In the genomic region with DNA sequence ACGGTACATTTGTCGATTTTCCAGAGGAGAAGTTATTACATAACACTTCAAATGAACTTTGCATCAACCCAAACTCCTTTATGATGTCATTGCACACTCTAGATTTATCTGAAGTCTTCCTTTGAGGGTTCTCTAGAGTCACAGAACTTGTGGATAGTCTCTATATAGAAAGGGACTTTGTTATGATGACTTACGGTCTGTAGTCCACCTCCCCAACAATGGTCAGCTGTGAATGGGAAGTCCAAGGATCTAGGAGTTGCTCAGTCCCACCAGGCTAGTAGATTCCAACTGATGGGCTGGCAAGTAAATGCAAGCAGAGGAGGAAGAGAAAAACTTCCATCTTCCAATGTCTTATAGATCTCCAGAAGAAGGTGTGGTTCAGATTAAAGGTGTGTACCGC, we compare ENCODE assay signal across 8 mouse cellular contexts. TPM values are rescaled to one million over a fixed set of nuclear protein-coding genes. Genes with fewer than 3 reads are reported as not detected.
A peak's percentile ranks its signal among the peaks of the same experiment; 100 is the strongest.
DNase-seq lines count a peak whose midpoint lies in the region; ATAC-seq and TF ChIP-seq lines count a peak whose summit lies in the region.

No protein-coding gene starts in this region.

- WGBS in kidney, postnatal 0 days = 31% methylated on average over 4 of the region's 4 CpGs
- 34% methylated on average over 4 of the region's 4 CpGs for WGBS in embryonic facial prominence, embryonic 12.5 days
- WGBS in intestine, embryonic 14.5 days = 34% methylated on average over 4 of the region's 4 CpGs

- H3K4me2 ChIP-seq in kidney, postnatal 0 days (ENCODE audit: low read length) = peak overlapping the region; percentile 56
- H3K4me2 ChIP-seq in embryonic facial prominence, embryonic 12.5 days (replicated peaks) = peak overlapping the region; percentile 51
- H3K4me2 ChIP-seq in intestine, embryonic 14.5 days (ENCODE audit: low read length) = peak overlapping the region; percentile 64
- H3K4me2 ChIP-seq in myocyte (ENCODE audit: low read depth) = peak overlapping the region; percentile 87

- ATAC-seq in kidney, postnatal 0 days (replicated peaks; ENCODE audit: low FRiP score, low read depth) = no peak
- ATAC-seq in embryonic facial prominence, embryonic 12.5 days (ENCODE audit: insufficient number of reproducible peaks, insufficient read depth, low FRiP score, low TSS enrichment) = no peak
- ATAC-seq in intestine, embryonic 14.5 days (replicated peaks; ENCODE audit: low FRiP score, low TSS enrichment, low read depth) = 0 out of 2 replicates have a peak, but pooled peaks have one; percentile 1

- no peak overlapping the region for H3ac ChIP-seq in myocyte (ENCODE audit: control insufficient read depth, insufficient read length)

- H3K4me3 ChIP-seq in kidney, postnatal 0 days (replicated peaks; ENCODE audit: low read depth, low read length) = peak overlapping the region; percentile 33
- H3K4me3 ChIP-seq in embryonic facial prominence, embryonic 12.5 days = peak overlapping the region; percentile 87
- H3K4me3 ChIP-seq in intestine, embryonic 14.5 days (ENCODE audit: low read depth, low read length) = peak overlapping the region; percentile 96
- H3K4me3 ChIP-seq in myocyte = peak overlapping the region; percentile 80

- H3K27me3 ChIP-seq in kidney, postnatal 0 days (ENCODE audit: insufficient read depth, low read length) = no peaks in the 10 kb centered on the region
- H3K27me3 ChIP-seq in embryonic facial prominence, embryonic 12.5 days = no peaks in the 10 kb centered on the region
- no peaks in the 10 kb centered on the region for H3K27me3 ChIP-seq in intestine, embryonic 14.5 days (replicated peaks; ENCODE audit: control insufficient read depth, insufficient read depth, low read length)
- H3K27me3 ChIP-seq in myocyte (ENCODE audit: control insufficient read depth, insufficient read depth, insufficient read length) = no peaks in the 10 kb centered on the region

- DNase-seq in kidney, postnatal 0 days (ENCODE audit: low spot score) = no peak
- no peak for DNase-seq in kidney, adult 9 months
- no peak for DNase-seq in intestine, embryonic 14.5 days (ENCODE audit: low spot score)
- no peak for DNase-seq in thymus, postnatal 36 days
- DNase-seq in frontal cortex, postnatal 10 days (ENCODE audit: low spot score in 2 of 2) = no peak
- DNase-seq in retina, postnatal 1 day = no peak

- H3K36me3 ChIP-seq in kidney, postnatal 0 days (ENCODE audit: insufficient read depth, low read length) = peaks cover 13% of the 10 kb centered on the region; the same call in 1 of the 2 replicates
- peaks cover 15% of the 10 kb centered on the region for H3K36me3 ChIP-seq in embryonic facial prominence, embryonic 12.5 days
- H3K36me3 ChIP-seq in intestine, embryonic 14.5 days (ENCODE audit: control insufficient read depth, insufficient read depth, low read length) = peaks cover 22% of the 10 kb centered on the region
- H3K36me3 ChIP-seq in myocyte (ENCODE audit: control insufficient read depth, insufficient read depth) = peaks cover 18% of the 10 kb centered on the region

- no peaks in the 10 kb centered on the region for H3K9me3 ChIP-seq in kidney, postnatal 0 days (replicated peaks; ENCODE audit: low read length)
- H3K9me3 ChIP-seq in embryonic facial prominence, embryonic 12.5 days = no peaks in the 10 kb centered on the region
- H3K9me3 ChIP-seq in intestine, embryonic 14.5 days (ENCODE audit: control insufficient read depth, low read length) = no peaks in the 10 kb centered on the region

- 0 out of 2 replicates have a peak, but pooled peaks cover 5% of the 10 kb centered on the region for H3K4me1 ChIP-seq in kidney, postnatal 0 days (replicated peaks; ENCODE audit: insufficient read depth, low read length)
- H3K4me1 ChIP-seq in embryonic facial prominence, embryonic 12.5 days = peaks cover 7% of the 10 kb centered on the region; the same call in 1 of the 2 replicates
- peaks cover 7% of the 10 kb centered on the region; the same call in 1 of the 2 replicates for H3K4me1 ChIP-seq in intestine, embryonic 14.5 days (replicated peaks; ENCODE audit: control insufficient read depth, insufficient read depth, low read length)

- H3K79me2 ChIP-seq in myocyte (ENCODE audit: control insufficient read depth, insufficient read depth) = peaks cover 29% of the 10 kb centered on the region

- H3K9ac ChIP-seq in kidney, postnatal 0 days (ENCODE audit: low read depth, low read length) = no peak overlapping the region
- peak overlapping the region; percentile 38 for H3K9ac ChIP-seq in embryonic facial prominence, embryonic 12.5 days
- H3K9ac ChIP-seq in intestine, embryonic 14.5 days (ENCODE audit: low read length) = peak overlapping the region; percentile 49

- H3K27ac ChIP-seq in kidney, postnatal 0 days = 0 out of 2 replicates have a peak overlapping the region, but pooled peaks have one; percentile 31
- peak overlapping the region; percentile 79 for H3K27ac ChIP-seq in embryonic facial prominence, embryonic 12.5 days
- H3K27ac ChIP-seq in intestine, embryonic 14.5 days (ENCODE audit: low read depth) = peak overlapping the region; percentile 71

- TF ChIP-seq POLR2A in myocyte (IDR thresholded peaks at IDR 0.05; ENCODE audit: insufficient read length, low read depth) = no peak

- TF ChIP-seq CTCF in kidney, postnatal 0 days (IDR thresholded peaks at IDR 0.05; ENCODE audit: low read depth) = no peak

TF ChIP-seq in myocyte, 11 proteins besides CTCF, POLR2A, EP300 and RAD21:
- TF ChIP-seq REST (IDR thresholded peaks at IDR 0.05; ENCODE audit: insufficient read depth, insufficient read length) = no peak
- TF ChIP-seq MYOD1 (IDR thresholded peaks at IDR 0.05; ENCODE audit: control insufficient read depth in 1 of 3, insufficient read length in 2 of 3, low read depth in 2 of 3) = no peak
- no peak for TF ChIP-seq TCF3 (IDR thresholded peaks at IDR 0.05; ENCODE audit: insufficient read length, low read depth)
- no peak for TF ChIP-seq CEBPB (IDR thresholded peaks at IDR 0.05; ENCODE audit: insufficient read depth, poor library complexity, severe bottlenecking)
- no peak for TF ChIP-seq MAX (IDR thresholded peaks at IDR 0.05; ENCODE audit: low read depth)
- no peak for TF ChIP-seq E2F4 (IDR thresholded peaks at IDR 0.05; ENCODE audit: insufficient read depth)
- TF ChIP-seq USF1 (IDR thresholded peaks at IDR 0.05; ENCODE audit: low read depth) = no peak
- no peak for TF ChIP-seq SRF (IDR thresholded peaks at IDR 0.05; ENCODE audit: control insufficient read depth, insufficient read length, low read depth)
- TF ChIP-seq MYOG (IDR thresholded peaks at IDR 0.05; ENCODE audit: control insufficient read depth in 1 of 3, insufficient read depth in 1 of 3, insufficient read length in 2 of 3, low read depth in 2 of 3) = no peak
- no peak for TF ChIP-seq TCF12 (IDR thresholded peaks at IDR 0.05; ENCODE audit: insufficient read depth, poor library complexity, severe bottlenecking)
- no peak for TF ChIP-seq POLR2AphosphoS2 (IDR thresholded peaks at IDR 0.05; ENCODE audit: insufficient read length, low read depth)

RNA-seq across cellular contexts. Expression of a gene that starts 0.6 kb away (rescaled TPM):
- polyA plus RNA-seq in kidney, postnatal 0 days (2015; fragmentation: Nextera tagmentation; extraction: Ambion mirVana) = 76.4 and 82.9 TPM in 2 replicates
- 122 and 130 TPM in 2 replicates for polyA plus RNA-seq in embryonic facial prominence, embryonic 12.5 days (2016; fragmentation: Nextera tagmentation; extraction: Ambion mirVana)
- polyA plus RNA-seq in intestine, embryonic 14.5 days (2014; fragmentation: Nextera tagmentation; extraction: Ambion mirVana) = 113 TPM in 2 replicates
- polyA plus RNA-seq in myocyte (2012; fragmentation: generic; extraction: Trizol) = 44.6 TPM

RNA-seq across cellular contexts. Expression of a gene that starts 1.3 kb away (rescaled TPM):
- 1.6 and 2.1 TPM in 2 replicates for polyA plus RNA-seq in kidney, postnatal 0 days (2015; fragmentation: Nextera tagmentation; extraction: Ambion mirVana)
- 2.2 and 3.5 TPM in 2 replicates for polyA plus RNA-seq in embryonic facial prominence, embryonic 12.5 days (2016; fragmentation: Nextera tagmentation; extraction: Ambion mirVana)
- polyA plus RNA-seq in intestine, embryonic 14.5 days (2014; fragmentation: Nextera tagmentation; extraction: Ambion mirVana) = 1.1 and 1.7 TPM in 2 replicates
- 0.10 TPM for polyA plus RNA-seq in myocyte (2012; fragmentation: generic; extraction: Trizol)

RNA-seq across cellular contexts. Expression of a gene that starts 6.6 kb away (rescaled TPM):
- polyA plus RNA-seq in kidney, postnatal 0 days (2015; fragmentation: Nextera tagmentation; extraction: Ambion mirVana) = 2.1 TPM in 2 replicates
- 0.40 and 0.43 TPM in 2 replicates for polyA plus RNA-seq in embryonic facial prominence, embryonic 12.5 days (2016; fragmentation: Nextera tagmentation; extraction: Ambion mirVana)
- polyA plus RNA-seq in intestine, embryonic 14.5 days (2014; fragmentation: Nextera tagmentation; extraction: Ambion mirVana) = 3.7 and 4.0 TPM in 2 replicates
- 0.12 TPM for polyA plus RNA-seq in myocyte (2012; fragmentation: generic; extraction: Trizol)

RNA-seq across cellular contexts. Expression of a gene that starts 20.6 kb away (rescaled TPM):
- polyA plus RNA-seq in kidney, postnatal 0 days (2015; fragmentation: Nextera tagmentation; extraction: Ambion mirVana) = 168 and 180 TPM in 2 replicates
- polyA plus RNA-seq in embryonic facial prominence, embryonic 12.5 days (2016; fragmentation: Nextera tagmentation; extraction: Ambion mirVana) = 103 and 107 TPM in 2 replicates
- polyA plus RNA-seq in intestine, embryonic 14.5 days (2014; fragmentation: Nextera tagmentation; extraction: Ambion mirVana) = 152 and 182 TPM in 2 replicates
- 254 TPM for polyA plus RNA-seq in myocyte (2012; fragmentation: generic; extraction: Trizol)

RNA-seq across cellular contexts. Expression of a gene that starts 24.5 kb away (rescaled TPM):
- polyA plus RNA-seq in kidney, postnatal 0 days (2015; fragmentation: Nextera tagmentation; extraction: Ambion mirVana) = 0.64 and 0.88 TPM in 2 replicates
- 0.65 and 0.88 TPM in 2 replicates for polyA plus RNA-seq in embryonic facial prominence, embryonic 12.5 days (2016; fragmentation: Nextera tagmentation; extraction: Ambion mirVana)
- polyA plus RNA-seq in intestine, embryonic 14.5 days (2014; fragmentation: Nextera tagmentation; extraction: Ambion mirVana) = 1.3 and 2.2 TPM in 2 replicates
- 0.31 TPM for polyA plus RNA-seq in myocyte (2012; fragmentation: generic; extraction: Trizol)

Comparison
In these comparisons a context has a peak if more than half of its experiments do, and no peak if none do; other contexts are left out.
1. H3K4me3 ChIP-seq: peak in every context shown above with its lines; median percentile 96 in intestine, embryonic 14.5 days; 87 in embryonic facial prominence, embryonic 12.5 days; 80 in myocyte; 33 in kidney, postnatal 0 days.